Mouse (Mus musculus) liver, adult (tissue): ENCODE results near the gene Spata1.

Source experiments
- GATA4 ChIP-seq: IDR thresholded peaks from 2 replicates; pipeline ENCODE4 v1.6.1; 2014; ENCODE audit warnings: mild to moderate bottlenecking, low read length; ENCODE audit not compliant: insufficient replicate concordance

Spata1 gene

DNA sequence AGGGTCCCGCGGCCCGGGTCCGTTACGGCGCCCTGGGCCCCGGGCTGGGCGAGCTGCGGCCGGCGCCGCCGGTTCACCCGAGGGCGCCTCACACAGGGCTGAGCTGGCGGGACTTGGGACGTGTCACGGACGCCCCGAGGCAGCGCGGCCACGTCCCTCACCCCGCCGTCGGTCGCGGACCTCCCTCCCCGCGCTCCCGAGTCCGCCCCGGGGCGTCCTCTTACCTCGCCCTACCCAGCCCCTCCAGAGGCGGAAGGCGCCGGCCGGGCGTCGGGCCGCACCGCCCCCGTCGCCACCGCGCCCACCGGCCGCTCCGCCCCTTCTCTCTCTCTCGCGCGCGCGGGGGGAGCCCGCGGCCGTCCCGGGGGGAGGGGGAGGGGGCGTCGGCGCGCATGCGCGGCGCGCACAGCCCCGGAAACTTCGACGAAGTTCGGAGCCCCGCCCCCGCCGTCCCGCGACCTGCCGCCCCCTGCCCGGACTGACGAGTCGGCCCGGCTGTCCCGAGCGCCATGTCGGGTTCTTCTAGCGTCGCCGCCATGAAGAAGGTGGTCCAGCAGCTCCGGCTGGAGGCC, at the start of gene Spata1, which contains the start of gene Gng5:
Gene Spata1 (minus strand): TSS at position 323 of the 572 bp plus-strand sequence.
Gene Gng5 (plus strand): TSS at position 377 of the 572 bp plus-strand sequence.
- no peak for TF ChIP-seq GATA4

DNA sequence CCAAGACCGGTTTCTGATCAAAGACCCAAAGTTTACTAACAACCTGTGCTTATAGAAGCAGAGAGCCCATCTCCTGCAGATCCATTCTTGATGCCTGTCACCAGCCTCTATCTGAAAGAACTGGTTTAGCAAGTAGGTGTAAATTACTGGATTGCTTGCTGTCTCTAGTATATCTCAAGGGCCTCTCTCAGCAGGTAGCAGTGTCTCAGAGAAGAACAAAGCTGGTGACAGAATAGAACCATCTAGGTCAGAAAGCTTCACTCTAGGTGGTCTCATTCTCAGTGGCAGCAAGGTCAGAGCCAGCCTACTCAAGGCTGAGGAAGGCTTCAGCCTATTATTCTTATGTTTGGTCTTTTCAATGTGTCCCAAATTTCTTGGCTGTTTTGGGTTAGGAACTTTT, 44.1 kb upstream of the Spata1 start:
- no peak for TF ChIP-seq GATA4

DNA sequence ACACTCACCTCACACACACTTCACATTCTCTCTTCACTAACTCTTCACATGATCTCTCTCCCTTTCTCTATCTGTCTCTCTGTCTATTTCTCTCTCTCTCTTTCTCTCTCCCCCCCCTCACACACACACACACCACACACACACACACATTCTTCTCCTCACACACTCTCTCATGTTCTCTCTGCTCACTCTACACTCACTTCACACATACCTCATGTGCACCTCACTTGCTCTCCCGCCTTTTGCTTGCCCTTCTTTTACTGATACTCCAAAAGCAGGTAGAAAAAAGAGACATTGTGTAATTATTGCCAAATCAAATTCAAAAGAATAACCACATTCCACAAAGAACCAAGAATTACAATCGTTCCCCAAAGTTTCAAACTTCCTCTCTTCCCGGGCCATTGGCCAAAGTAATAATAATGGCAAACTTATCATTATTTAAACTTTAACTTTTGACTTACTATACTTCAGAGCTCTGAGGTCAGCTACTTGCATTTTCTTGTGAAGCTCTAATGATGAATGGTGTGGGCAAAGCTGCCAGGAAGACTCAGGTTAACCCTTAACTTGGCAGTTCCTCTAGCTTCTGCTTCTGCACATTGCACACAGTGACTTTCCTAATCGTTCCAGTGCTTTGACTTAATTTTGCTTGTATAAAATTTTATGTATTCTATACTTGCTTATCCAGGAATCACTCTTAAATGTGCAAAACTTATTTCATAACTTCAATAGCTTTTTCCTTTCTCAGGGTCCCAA, 41.1 kb upstream of the Spata1 start:
- no peak for TF ChIP-seq GATA4

DNA sequence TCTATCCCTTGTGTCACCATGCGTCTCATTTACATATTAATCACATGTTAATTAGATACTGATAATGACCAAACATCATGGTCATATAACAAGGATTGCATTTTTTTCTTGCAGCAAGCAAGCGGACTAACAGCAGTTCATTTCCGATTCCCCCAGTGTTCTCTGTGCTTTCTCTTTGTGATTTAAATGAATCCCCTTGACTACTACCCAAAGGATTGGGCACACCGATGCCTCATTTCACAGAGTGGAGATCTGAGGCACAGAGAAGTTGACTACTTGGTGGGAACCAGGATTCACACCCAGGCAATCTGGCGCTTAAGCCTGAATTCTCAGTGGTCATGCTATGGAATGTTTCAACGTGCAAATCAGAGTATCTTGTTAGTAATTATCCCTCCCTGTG, 35.4 kb upstream of the Spata1 start:
- no peak for TF ChIP-seq GATA4

DNA sequence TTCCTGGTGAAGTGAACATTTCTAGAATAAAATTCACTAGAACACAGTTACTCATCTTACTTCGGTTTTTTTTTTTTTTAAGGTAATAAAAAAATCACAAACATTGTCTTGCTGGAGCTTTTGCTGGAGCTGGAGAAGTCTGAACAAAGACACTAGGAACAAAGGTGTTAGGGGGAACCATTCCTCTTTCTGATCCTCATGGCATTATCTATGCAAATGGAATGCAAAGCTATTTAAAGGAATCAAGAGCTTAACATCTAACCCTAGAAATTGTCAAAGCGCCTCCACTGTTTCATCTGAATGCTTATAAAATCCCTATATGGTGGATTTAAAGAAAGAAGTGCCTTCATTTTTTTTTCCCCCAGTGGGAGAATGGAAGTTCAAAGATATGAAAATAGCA, 28.8 kb upstream of the Spata1 start:
- no peak for TF ChIP-seq GATA4

DNA sequence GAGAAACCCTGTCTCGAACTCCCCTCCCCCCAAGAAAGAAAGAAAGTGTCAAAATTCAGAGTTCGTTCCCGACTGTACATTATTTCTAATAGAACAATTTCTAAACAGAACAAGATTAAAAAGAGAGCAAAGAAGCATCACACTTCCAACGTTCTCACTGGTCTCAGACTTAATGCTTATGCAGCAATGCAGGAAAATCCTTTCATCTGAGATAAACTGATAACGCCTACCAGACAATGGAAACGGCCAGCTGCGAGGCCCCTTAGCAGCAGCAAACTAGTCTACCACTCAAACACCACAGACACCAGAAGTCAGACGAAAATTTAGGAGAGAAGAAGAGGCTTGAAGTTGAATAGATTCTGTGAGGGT, 22.1 kb upstream of the Spata1 start:
- TF ChIP-seq GATA4: no peak

DNA sequence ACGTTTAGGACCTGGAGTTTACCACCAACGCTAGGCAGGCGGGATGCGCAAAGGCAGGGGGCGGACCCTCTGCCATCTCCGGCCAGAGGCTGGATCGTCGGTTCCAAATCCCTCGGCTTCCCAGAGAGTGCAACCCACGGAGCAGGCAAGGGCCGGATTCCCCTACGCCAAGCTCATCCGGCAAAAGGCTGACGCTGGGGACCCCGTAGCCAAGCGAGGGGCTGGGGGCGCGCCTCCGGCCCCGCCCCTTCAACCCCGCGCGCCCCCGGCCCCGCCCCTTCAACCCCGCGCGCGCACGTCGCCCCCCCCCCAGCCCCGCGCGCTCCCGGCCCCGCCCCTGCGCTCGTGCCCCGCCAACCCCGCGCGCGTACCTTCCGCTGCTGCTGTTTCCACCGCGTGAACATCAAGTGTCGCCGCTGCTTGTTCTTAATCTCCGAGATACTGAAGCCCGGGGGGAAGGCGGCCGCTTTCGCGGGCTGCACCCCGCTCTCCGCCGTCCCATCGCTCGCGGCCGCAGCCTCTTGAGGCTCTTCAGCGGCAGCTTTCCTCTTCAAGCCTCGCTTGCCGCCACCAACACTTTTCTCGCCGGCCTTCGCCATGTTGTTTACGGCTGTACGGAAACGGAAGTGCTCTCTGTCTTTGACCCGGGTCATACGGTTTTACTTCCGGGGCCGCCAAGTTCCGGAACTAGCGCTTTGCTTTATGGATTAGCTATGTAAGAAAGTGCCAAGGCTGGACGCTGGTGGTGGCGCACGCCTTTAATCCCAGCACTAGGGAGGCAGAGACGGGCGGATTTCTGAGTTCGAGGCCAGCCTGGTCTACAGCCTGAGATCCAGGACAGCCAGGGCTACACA, 21.5 kb upstream of the Spata1 start, which contains the start of gene Rpf1:
Gene Rpf1 (minus strand): TSS at position 632 of the 854 bp plus-strand sequence.
- TF ChIP-seq GATA4: no peak

DNA sequence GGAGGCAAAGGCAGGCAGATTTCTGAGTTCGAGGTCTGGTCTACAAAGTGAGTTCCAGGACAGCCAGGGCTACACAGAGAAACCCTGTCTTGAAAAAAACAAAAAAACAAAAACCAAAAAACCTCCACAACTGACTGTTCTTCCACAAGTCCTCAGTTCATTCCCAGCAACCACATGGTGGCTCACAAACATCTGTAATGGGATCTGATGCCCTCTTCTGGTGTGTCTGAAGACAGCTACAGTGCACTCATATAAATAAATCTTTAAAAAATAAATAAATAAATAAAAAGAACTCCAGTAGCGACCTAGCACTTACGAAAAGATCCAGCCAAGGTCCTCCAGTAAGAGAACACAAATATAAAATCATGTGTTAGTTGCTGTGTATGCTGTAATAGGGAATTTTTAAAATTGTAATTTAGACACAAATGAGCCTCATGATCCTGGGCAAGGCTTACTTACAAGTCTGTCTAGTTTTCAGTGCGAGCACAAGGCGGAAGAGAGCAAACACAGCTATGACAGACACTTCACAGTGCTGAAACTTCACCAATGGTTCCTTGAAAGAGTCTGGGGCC, 20.8 kb upstream of the Spata1 start:
- TF ChIP-seq GATA4: no peak

DNA sequence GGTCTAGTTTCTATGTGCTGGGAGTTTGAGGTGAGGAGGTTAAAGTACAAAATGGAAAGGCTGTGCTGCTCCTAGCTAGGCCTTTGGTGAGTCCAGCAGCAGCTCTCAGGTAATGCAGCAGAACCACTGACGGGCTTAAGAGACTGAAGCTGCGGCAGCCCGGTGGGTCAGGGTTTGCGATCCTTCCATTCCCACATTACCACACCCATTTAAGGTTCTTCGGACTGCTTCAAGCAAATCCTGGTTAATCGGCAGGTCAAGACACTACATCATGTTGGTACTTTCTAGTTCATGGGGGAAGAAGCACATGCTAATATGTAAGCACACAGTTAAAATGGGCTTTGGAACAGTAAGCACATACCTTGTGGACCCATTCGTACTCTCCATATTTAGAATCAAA, 7.2 kb upstream of the Spata1 start:
- TF ChIP-seq GATA4: no peak

DNA sequence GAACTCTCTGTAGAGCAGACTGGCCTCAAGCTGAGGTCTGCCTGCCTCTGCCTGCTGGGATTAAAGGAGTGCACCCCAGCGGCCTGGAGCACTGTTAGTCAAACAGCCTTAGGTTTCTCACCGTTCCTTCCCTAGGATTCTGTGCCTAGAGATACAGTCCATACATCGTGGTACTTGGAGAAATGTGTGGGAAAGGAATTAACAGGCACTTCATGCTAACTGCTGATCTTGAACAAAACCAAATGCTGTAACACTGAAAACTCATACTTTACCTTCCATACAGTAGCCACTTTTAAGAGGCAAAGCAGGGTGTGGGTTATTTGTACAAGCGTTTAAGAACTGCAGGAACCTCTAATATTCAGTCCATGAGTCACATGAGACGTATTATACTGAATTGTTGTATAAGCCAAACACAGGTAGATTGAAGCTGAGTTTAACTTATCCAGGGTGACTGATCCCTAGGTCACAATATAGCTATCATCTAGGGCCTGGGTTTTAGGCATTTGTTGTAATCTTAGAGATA, 2.1 kb upstream of the Spata1 start:
- no peak for TF ChIP-seq GATA4

DNA sequence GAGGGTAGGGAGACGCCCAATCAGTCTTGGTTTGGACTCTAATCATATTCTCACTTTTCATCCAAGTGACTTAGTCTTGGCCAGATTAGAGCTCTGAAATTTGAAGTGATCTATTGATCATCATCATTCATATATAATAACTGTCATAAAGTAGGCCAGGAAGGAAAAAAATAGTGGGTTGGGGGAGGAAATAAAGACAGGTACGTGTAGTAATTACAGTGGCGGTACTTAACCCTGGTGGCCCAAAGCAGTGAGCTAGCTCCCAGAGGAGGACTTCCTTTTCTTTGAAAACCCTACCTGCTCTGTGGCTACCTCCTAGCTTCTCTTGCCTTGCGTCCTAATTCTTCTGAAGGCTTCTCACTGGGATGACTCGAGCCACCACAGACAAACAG, 1.3 kb upstream of the Spata1 start:
- no peak for TF ChIP-seq GATA4

DNA sequence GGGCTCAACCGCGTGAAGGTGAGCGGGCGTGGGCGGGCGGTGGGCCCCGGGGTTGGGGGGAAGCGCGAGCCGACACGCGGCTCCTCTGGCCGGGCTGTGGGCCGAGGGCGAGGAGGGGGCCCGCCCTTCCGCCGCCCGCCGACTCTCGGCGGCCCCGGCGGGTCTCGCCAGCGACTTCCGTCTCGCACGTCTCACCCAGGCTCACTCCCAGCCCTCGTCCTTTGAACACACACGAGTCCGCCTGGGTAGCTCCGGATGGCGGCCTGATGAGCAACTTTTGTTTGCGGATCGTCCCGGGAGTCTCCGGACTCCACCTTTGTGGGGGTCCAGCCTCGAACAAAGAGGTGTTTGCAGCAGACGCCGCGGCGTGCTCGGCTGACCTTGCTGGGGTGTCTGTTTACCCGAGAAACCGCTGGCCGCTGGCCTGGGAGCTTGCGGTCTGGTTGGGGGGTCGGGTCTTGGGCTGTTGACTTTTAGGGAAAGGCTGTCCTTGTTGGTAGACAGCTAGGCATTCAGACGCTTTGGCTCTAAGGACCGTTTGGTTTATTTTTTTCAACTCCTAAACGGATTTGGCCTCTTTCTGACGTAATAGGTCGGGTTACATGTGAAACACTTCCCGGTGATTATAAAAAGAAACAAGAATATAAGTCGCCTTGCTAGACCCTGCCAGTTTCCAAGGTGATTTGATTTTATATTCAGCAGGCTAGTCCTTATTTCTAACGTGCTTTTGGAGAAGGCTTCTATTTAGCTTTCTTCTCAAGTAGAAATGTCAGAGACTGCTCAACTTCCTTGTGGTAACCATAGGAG, 653 bp upstream of the Spata1 start:
- no peak for TF ChIP-seq GATA4

DNA sequence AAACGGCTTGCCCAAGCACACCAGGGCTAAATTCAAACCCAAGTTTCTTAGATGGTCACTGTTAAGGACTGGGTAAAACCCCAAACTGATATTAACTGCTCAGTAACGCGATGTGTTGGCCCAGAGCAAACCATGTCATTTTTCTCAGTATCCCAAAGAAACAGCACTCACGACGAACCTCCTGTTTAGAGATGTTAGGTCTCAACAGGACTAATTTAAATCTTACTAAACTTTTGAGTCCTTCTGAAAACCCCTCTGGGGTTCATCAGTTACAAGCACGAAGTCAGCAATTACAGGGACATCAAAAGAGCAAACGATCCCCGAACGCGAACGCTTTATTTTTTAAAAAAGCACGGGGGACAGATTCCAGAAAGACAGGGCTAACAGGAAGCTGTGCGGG, 564 bp downstream of the Spata1 start:
- no peak for TF ChIP-seq GATA4

DNA sequence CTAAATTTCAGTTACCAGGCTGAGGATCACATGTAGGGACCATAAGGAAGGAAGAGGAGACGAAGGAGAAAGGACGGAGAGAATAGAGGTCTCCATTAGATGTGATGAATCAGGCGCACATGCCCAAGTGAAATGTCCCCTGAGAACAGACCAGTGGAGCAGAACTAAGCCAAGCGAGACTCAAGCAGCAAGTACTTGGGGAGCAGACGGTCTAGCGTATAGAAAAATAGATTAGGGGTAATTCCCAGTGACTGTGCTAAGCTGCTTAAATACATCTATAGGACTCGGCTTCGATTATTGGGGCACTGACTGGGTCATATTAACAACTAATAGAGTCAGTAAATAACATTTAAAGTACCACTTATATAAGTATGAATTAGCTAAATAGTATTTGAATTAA, 4.6 kb downstream of the Spata1 start:
- no peak for TF ChIP-seq GATA4

DNA sequence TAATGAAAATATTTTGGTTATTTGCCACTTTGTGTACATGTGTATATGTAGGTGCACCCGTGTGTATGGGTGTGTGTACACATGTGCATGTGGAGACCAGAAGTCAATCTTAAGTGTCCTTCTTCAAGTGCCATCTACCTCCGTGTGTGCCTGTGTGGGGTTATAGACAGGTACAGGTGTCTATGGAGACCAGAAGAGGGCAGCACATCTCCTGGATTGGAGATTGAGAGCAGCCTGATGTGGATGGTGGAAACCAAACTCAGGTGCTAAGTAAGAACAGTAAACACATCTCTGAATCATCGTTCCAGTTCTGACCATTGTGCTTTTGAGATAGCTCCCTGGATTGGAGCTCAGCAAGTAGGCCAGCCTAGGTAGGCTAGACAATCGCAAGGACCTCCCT, 13.1 kb downstream of the Spata1 start:
- no peak for TF ChIP-seq GATA4

DNA sequence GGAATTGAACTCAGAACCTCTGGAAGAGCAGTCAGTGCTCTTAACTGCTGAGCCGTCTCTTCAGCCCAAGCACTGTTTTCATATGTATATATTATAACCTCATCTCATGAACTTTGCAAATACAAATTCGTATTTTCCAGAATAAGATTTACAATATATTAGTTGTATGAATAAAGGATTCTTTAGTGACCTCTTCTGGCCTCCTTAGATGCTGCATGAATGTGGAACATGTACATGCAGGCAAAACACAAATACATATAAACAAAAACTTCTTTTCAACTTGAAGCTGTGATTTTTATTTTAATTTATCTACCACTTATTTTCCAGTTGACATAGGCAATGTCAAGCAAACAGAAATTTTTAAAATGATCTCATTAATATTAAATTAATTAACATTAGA, 17.5 kb downstream of the Spata1 start:
- TF ChIP-seq GATA4: no peak
